Mouse (Mus musculus): ENCODE results near the gene Bard1. TPM values are rescaled to one million over a fixed set of nuclear protein-coding genes. Genes with fewer than 3 reads are reported as not detected.

Bard1 gene
- total RNA-seq, 2 experiments from 2014 or later, result 4.2 to 4.6 TPM

DNA sequence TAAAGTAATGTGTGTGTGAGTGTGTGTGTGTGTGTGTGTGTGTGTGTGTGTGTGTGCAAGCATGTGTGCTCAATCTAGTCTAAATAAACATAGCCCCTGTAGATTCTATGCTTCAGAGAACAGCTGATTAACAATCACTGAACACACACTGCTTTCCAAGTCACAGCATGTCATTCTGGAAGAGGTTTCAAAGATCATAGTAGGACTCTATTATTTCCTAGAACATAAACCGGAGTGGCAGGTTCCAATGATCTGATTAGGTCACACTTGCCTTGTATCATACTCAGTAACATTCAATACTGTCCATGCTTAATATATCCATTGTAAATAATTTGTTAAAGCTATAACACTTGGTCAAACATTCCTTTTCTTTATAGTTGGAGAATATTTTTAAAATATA, 47.5 kb downstream of the Bard1 start:
- DNase-seq (ENCODE audit: low spot score in 2 of 2), result no peak

GRCm38 (mm10) chr1:71052756-71053155, 50.2 kb downstream of the Bard1 start:
- no peak for DNase-seq (ENCODE audit: low spot score in 2 of 2)

GRCm38 (mm10) chr1:71052252-71052651, 50.7 kb downstream of the Bard1 start:
- DNase-seq (ENCODE audit: low spot score in 2 of 2), result no peak

DNA sequence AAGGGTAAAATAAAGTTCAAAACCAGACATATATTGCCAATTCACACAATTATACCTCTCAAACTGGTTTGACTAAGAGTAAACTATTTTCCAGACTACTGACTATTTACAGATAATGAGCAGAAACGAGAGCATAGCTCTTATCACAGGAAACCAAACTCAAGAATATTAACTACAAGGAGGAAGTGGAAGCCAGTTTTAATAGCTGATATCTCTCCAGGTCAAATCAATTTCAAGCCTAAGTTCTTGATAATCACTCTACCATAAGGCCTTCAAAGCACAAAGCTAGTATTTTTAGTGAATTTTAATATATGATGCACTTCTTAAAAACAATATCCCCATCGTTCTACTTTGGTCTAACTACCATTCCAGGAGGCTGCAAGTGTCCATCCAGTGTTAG, 57.8 kb downstream of the Bard1 start:
- no peak for DNase-seq (ENCODE audit: low spot score in 2 of 2)

GRCm38 (mm10) chr1:71043951-71044350, 59.0 kb downstream of the Bard1 start:
- DNase-seq (ENCODE audit: low spot score in 2 of 2), result no peak

DNA sequence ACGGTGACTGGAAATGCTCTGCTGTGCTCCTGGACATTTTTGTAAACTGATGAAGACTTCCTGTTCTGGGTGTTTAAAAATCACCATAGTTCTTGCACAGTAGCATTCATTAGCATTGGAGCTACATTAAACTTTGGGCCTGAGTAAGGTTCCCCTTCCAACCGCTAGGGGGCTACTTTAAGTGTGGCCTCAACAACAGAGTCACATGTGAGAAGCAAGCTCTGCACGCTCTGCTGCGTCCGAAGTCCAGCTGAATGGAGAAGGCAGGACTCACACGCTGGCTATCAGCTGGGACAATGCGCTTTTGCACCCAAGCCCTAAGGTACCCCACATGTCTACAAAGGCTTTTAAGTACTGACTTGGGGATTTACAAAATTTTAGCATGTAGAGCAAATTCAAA, 65.9 kb downstream of the Bard1 start:
- no peak for DNase-seq (ENCODE audit: low spot score in 2 of 2)

DNA sequence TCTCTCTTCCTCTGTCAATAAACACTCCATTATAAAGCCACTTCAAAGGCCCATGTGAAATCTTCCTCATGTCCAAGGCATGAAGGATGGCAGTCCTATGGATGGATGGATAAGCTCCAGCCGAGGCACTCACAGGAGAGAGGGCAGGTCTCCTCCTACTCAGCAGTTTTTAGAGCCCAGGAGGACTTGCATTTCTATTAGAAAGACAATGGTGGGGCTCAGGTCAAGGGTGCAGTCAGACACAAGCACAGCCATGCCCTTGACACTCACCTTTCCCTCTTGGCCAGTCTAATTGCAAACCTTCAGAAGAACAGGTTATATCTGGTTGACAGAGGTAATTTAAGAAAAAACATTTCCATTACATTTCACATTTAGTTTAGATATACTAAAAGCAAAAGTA, 67.4 kb downstream of the Bard1 start:
- DNase-seq (ENCODE audit: low spot score in 2 of 2), result no peak

DNA sequence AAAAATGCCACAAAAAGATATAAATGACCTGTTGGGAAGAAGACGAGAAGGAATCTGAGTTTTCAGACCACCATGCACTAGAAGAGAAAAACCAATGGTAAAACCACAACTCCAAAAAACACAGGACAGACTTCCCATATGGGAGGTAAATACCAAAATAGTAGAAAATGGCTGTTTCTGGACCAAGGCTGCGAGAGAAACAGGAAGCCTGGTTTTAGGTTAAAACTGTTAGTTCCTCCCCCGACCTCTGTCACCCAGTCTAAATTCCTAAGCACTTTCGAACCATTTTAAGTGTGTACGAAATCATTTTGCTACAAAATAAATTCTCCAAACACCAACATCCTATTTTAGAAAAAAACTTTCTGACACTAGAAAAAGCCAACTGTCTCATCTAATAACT, 80.2 kb downstream of the Bard1 start:
- DNase-seq (ENCODE audit: low spot score in 2 of 2), result no peak

DNA sequence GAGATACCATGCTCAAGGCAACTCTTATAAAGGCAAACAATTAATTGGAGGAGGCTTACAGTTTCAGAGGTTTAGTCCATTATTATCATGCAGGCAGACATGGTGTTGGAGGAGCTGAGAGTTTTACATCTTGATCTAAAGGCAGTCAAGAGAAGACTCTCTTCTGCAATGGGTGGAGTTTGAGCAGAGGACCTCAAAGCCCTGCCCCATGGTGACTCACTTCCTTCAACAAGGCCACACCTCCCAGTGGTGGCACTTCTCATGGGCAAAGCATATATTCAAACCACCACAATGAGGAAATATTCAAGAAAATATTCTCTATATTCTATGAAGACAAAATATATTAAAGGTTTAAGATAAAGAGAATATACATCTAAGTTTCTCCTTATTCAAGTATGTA, 88.6 kb downstream of the Bard1 start:
- DNase-seq (ENCODE audit: low spot score in 2 of 2), result no peak

DNA sequence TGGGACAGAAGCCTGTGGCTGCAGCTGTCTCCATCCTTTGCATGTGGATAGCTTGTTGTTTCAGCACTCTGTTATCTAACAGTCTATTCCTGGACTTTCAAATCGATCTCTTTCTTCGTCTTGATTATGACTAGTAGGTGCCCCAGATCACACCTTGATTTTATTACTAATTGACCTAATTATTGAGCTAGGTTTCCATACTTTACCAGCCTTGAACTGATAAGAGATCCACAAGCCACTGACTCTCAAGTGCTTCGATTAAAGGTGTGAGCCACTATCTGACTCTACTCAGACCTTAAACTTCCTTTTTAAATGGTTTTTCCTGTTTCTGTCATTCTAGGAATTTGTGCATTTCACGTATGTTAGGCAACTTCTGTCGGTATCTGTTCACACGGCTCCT, 96.9 kb downstream of the Bard1 start:
- no peak for DNase-seq (ENCODE audit: low spot score in 2 of 2)

DNA sequence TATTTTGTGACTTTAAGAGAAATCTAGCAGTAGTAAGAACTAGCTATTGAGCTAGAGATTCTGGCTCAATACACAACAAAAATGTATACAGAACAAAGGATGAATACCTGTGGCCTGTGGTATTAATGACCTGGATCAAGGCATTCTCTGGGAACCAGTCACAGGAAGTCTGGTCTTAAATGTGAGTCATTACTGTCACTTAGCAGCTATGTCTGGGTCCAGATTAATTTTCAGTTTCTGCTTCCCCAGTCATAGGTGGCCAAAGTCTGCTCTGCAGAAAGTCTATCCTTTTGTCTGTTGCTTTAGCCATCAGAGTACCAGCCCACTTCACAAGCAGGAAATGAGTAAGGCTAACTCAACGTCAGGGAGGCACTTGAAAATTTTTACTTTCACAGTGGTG, 98.8 kb downstream of the Bard1 start:
- no peak for DNase-seq (ENCODE audit: low spot score in 2 of 2)

DNA sequence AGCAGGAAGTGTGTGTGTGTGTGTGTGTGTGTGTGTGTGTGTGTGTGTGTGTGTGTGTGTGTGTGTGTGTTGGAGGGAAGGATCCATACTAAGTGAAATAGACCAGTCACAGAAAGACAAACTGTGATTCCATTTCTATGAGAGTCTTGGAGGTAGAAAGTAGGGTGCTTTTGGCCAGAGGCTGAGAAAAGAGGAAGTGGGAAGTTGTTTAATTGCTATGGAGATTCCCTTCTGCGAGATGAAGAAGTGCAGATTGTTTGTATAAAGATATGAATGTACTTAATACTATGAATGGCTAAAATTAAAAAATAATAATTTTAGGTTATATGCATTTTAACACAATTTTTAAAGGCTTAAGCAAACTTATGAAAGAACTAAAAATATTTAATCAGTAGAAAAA, 99.2 kb downstream of the Bard1 start:
- no peak for DNase-seq (ENCODE audit: low spot score in 2 of 2)

- no peak for DNase-seq (ENCODE audit: low spot score in 2 of 2)
Measured at GRCm38 (mm10) chr1:70997377-70997993, 105.5 kb downstream of the Bard1 start.

DNA sequence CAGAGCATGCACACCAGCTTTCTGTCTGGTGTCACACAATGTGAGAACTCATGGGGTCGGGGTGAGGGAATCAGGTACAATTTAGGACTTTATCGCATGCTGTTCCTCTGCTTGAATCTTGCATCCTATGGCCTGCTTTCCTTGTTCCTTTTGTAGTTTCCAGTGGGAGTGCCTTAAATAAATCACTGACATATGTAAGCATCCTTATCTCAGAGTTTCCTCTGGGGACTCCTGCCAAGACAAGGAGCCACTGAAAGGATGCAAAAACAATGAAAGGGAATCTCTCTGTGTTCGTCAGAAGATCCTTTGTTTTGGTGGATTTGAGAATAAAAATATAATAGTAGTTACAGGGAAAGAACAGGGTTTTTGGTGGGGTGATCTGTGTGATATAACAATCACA, 106.2 kb downstream of the Bard1 start:
- no peak for DNase-seq (ENCODE audit: low spot score in 2 of 2)
